Mouse (Mus musculus) liver, embryonic 14.5 days (tissue): ENCODE measurements around the gene Arrdc2.
A peak's percentile ranks its signal among the peaks of the same experiment; 100 is the strongest.

Experiments used
- CTCF ChIP-seq: IDR thresholded peaks from 2 replicates; pipeline ENCODE4 v1.5.1; 2016; ENCODE audit warnings: antibody characterized with exemption, low read depth, control low read depth
- EP300 ChIP-seq: IDR thresholded peaks from 2 replicates; pipeline ENCODE4 v1.6.1; 2016; ENCODE audit warnings: antibody characterized with exemption, low read depth

DNA sequence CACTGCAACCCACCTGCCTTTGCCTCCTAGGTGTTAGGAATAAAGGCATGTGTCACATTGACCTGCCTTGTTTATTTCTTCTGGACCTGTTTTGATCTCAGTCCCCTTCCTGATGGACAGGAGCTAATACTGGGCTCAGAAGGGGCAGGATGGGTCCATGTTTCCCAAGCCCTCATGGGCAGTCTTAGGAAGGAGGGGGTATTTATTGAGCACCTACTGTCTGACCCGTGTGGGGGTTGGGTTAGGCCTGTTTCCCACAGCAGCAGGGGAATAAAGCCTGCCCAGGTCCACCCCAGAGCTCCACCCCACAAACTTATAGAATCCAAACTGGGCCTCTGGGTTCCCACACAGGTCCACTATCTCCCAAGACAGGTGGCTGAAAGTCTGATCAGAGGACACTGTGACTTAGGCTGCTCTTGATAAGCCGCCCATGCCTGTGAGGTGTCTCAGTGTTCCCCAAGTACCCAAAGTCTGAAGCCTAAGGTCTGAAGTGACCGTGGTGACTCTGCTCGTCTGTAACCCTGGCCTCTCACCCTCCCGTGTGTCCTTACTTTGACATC, 3.8 kb upstream of the Arrdc2 start:
- no peak for TF ChIP-seq CTCF
- peak; percentile 95 for TF ChIP-seq EP300
